Mouse (Mus musculus) cerebellum, adult 2 months (tissue): ENCODE results near the gene Ern1. TPM values are rescaled to one million over a fixed set of nuclear protein-coding genes. Genes with fewer than 3 reads are reported as not detected.

Experiments
- DNase-seq, 2 experiments: peaks; one replicate each; pipeline ENCODE4 v3.0.0; 2021
- H3K27ac ChIP-seq: fragments of 200-500 bp; 2 replicates; pipeline ENCODE4 v1.5.1; 2012; ENCODE audit warnings: low read length, control low read depth, inconsistent platforms; ENCODE audit not compliant: insufficient read depth
- H3K27me3 ChIP-seq: fragments of 200-500 bp; 2 replicates; pipeline ENCODE4 v1.6.1; 2012; ENCODE audit warnings: inconsistent platforms, mild to moderate bottlenecking, low read length, moderate library complexity; ENCODE audit not compliant: control insufficient read depth, insufficient read depth
- H3K4me1 ChIP-seq: fragments of 200-500 bp; 2 replicates; pipeline ENCODE4 v1.6.1; 2011; ENCODE audit warnings: low read length; ENCODE audit not compliant: control insufficient read depth, insufficient read depth
- H3K4me3 ChIP-seq: fragments of 200-500 bp; replicated peaks from 2 replicates; pipeline ENCODE3; 2011; ENCODE audit warnings: mild to moderate bottlenecking, low read depth, low read length, control low read depth; ENCODE audit not compliant: insufficient read depth
- CTCF ChIP-seq: fragments of 200-500 bp; IDR thresholded peaks from 2 replicates; pipeline ENCODE4 v1.5.1; 2011; ENCODE audit warnings: low read depth, mild to moderate bottlenecking, control low read depth, low read length, moderate library complexity, borderline replicate concordance; ENCODE audit not compliant: insufficient read depth
- POLR2A ChIP-seq: fragments of 200-500 bp; IDR thresholded peaks from 2 replicates; pipeline ENCODE4 v1.6.1; 2011; ENCODE audit warnings: low read length, control low read depth, borderline replicate concordance; ENCODE audit not compliant: insufficient read depth
- WGBS: fragments of 180-500 bp; shearing (Covaris S2); methylation state at CpG from one replicate; pipeline ENCODE4 v1.1.7; 2018; 5-methylcytosine and 5-hydroxymethylcytosine counted together
- polyA plus RNA-seq: library from polyadenylated mRNA; depleted of rRNA; stranded (reverse); fragments of >200 nt; gene quantifications from 2 replicates; pipeline ENCODE4 v1.2.3, GENCODE M21; 2012

Ern1 gene
- polyA plus RNA-seq, 1 experiment, result 7.6 TPM

GRCm38 (mm10) chr11:106468509-106468908 is 19.1 kb downstream of the Ern1 start:
- 97% methylated on average over 1 of the region's 1 CpGs for WGBS

DNA sequence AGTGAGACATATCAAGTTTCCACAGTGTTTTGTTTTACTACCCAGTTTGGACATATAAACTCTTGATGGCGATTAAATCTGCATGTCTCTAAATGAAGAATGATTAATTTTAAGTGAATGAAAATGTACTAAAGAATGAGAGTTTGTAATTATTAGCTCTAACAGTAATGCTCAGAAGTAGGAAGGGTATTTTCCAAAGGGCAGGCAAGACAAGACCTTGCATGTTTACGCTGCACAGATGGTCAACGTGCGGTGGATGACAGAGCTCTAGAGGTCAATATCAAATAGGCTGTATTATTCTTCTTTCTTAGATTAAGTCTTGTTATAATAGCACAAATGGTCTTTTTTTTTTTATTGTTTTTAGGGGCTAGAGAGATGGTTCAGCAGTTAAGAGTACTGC is 21.7 kb downstream of the Ern1 start:
- Histone ChIP-seq H3K4me1 (no peaks in the 10 kb centered on the region; the same call in 1 of the 2 replicates), H3K27me3 (no peaks in the 10 kb centered on the region), H3K27ac (no peak overlapping the region), H3K4me3 (no peak overlapping the region)
- no peak for TF ChIP-seq CTCF
- TF ChIP-seq POLR2A, result no peak
- 95% methylated on average over 4 of the region's 4 CpGs for WGBS
- no peak for DNase-seq

More at GRCm38 (mm10) chr11:106468509-106468908, 19.1 kb downstream of the Ern1 start:
- H3K4me3 ChIP-seq, result no peak overlapping the region
- no peak for TF ChIP-seq CTCF
- DNase-seq, result no peak
- no peaks in the 10 kb centered on the region for H3K27me3 ChIP-seq
- no peaks in the 10 kb centered on the region; the same call in 1 of the 2 replicates for H3K4me1 ChIP-seq
- H3K27ac ChIP-seq, result no peak overlapping the region

GRCm38 (mm10) chr11:106465545-106465903 is 22.1 kb downstream of the Ern1 start:
- no peak for TF ChIP-seq POLR2A
- TF ChIP-seq CTCF, result no peak
- Histone ChIP-seq H3K4me3 (no peak overlapping the region), H3K27ac (no peak overlapping the region), H3K4me1 (no peaks in the 10 kb centered on the region; the same call in 1 of the 2 replicates), H3K27me3 (no peaks in the 10 kb centered on the region)
- 96% methylated on average over 1 of the region's 1 CpGs for WGBS
- no peak for DNase-seq

DNA sequence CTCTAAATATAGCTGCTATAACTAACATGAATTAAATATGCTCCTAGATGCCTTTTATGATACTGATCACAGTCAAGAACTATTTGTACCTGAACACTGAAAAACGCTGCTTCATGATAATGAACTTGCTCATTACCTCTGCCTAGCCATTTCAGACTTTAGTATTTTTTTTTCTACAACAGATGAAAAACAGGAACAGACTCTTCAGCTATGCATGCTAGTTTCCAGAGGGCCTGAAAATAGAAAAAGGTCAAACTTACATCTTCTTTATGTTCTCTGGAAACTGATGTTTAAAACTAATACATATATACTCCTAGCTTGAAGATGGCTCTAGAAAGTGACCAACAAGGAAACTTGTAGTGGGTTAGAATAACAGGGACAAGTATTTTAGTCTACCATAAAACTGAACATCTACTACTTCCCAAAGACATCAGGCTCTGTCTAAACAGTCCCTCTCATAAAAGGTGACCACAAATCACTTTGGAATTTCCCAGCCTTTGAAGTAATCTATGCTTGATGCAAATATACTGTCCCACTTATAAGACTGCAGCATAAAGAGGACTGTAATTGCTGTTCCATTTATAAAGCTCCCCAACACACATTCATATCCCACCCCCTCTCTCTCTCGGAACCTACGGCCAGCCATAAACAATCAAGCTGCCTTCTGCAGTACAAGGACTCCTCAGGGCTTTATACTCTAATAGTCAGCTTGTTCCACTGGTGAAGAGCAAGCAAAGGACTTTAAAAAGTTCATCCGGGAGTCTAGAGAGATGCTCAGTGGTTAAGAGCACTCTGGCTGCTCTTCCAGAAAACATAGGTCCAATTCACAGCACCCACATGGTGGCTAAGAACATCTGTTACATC is 22.7 kb downstream of the Ern1 start:
- no peak overlapping the region for H3K4me3 ChIP-seq
- no peak overlapping the region for H3K27ac ChIP-seq
- no peak for DNase-seq
- 95% methylated on average over 4 of the region's 4 CpGs for WGBS
- H3K4me1 ChIP-seq, result no peaks in the 10 kb centered on the region; the same call in 1 of the 2 replicates
- TF ChIP-seq POLR2A, result no peak
- TF ChIP-seq CTCF, result no peak
- no peaks in the 10 kb centered on the region for H3K27me3 ChIP-seq

DNA sequence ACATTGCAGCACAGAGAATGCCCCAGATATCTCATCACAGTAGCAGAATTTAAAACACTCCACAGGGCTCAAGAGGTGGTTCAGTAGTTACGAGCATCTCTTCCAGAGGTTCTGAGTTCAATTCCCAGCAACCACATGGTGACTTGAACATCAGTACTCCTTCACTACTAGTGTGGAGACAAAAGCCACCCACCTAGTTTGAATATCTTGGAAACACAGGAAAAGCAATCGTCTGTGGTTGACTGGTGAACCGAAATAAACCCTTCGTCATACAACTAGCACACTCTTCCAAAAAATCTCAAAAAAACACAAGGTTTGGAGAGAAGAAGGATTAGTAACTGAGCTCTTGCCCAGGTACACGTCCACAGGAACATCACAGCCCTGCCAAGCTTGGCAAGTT is 23.8 kb downstream of the Ern1 start:
- Histone ChIP-seq H3K4me3 (no peak overlapping the region), H3K4me1 (no peaks in the 10 kb centered on the region; the same call in 1 of the 2 replicates), H3K27me3 (no peaks in the 10 kb centered on the region), H3K27ac (no peak overlapping the region)
- DNase-seq, result peak in 1 of 2 experiments; percentile 14
- TF ChIP-seq CTCF (no peak), POLR2A (no peak)
- WGBS, result 27% methylated on average over 5 of the region's 5 CpGs

GRCm38 (mm10) chr11:106462309-106462708 is 25.3 kb downstream of the Ern1 start:
- no peak overlapping the region for H3K27ac ChIP-seq
- DNase-seq, result no peak
- no peak for TF ChIP-seq CTCF
- TF ChIP-seq POLR2A, result no peak
- no peaks in the 10 kb centered on the region; the same call in 1 of the 2 replicates for H3K4me1 ChIP-seq
- 83% methylated on average over 3 of the region's 3 CpGs for WGBS
- H3K27me3 ChIP-seq, result no peaks in the 10 kb centered on the region
- no peak overlapping the region for H3K4me3 ChIP-seq

DNA sequence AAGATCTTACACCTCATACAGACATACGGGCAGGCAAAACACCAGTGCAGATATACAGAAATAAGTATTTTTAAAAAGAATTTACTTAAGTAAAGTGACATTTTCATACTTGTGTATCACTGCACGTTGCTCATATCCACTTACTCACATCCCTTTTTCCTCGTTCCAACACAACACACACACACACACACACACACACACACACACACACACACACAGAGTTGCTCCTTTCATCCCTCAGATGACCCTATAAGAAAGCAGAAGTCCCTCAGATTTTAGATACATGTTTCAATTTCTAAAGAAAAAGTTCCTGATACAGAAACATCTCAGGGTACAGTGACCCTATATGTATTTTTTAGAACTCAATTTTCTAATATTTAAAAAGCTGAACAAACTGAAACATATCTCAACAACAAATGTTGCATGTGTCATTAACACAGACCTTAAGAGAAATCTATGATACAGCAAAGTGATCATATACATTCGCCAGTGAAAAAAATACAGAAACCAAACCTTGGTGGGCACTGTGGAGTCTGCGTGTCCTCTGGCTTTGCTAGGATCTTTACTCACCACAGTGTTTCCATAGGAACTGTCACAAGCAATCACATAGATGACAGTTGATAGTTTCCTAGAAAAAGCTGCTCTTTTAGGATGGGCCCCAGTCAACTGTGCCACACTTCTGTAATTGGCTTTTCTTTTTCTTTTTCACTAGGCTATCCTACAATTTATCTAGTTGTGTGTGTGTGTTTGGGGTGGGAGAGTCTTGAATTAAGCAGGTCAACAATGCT is 26.3 kb downstream of the Ern1 start:
- DNase-seq, result no peak
- H3K4me3 ChIP-seq, result no peak overlapping the region
- no peaks in the 10 kb centered on the region; the same call in 1 of the 2 replicates for H3K4me1 ChIP-seq
- no peak for TF ChIP-seq POLR2A
- no peak for TF ChIP-seq CTCF
- WGBS, result 89% methylated on average over 5 of the region's 5 CpGs
- no peak overlapping the region for H3K27ac ChIP-seq
- no peaks in the 10 kb centered on the region for H3K27me3 ChIP-seq
